Mouse (Mus musculus): ENCODE measurements around the gene Pms1.

GRCm38 (mm10) chr1:53189620-53190019, 107.2 kb downstream of the Pms1 start:
- no peak for TF ChIP-seq POLR2A (IDR thresholded peaks at IDR 0.05; ENCODE audit: insufficient read length, low read depth)
- no peak for TF ChIP-seq TCF12 (IDR thresholded peaks at IDR 0.05; ENCODE audit: insufficient read depth, poor library complexity, severe bottlenecking)
- no peak for TF ChIP-seq POLR2AphosphoS2 (IDR thresholded peaks at IDR 0.05; ENCODE audit: insufficient read length, low read depth)
- no peak for TF ChIP-seq E2F4 (IDR thresholded peaks at IDR 0.05; ENCODE audit: insufficient read depth)
- TF ChIP-seq MYOD1 (IDR thresholded peaks at IDR 0.05; ENCODE audit: control insufficient read depth in 1 of 3, insufficient read length in 2 of 3, low read depth in 2 of 3): no peak
- no peak for TF ChIP-seq MYOG (IDR thresholded peaks at IDR 0.05; ENCODE audit: control insufficient read depth in 1 of 3, insufficient read depth in 1 of 3, insufficient read length in 2 of 3, low read depth in 2 of 3)
- no peak for TF ChIP-seq CEBPB (IDR thresholded peaks at IDR 0.05; ENCODE audit: insufficient read depth, poor library complexity, severe bottlenecking)
- TF ChIP-seq MAX (IDR thresholded peaks at IDR 0.05; ENCODE audit: low read depth): no peak
- no peak for TF ChIP-seq USF1 (IDR thresholded peaks at IDR 0.05; ENCODE audit: low read depth)
- no peak for TF ChIP-seq REST (IDR thresholded peaks at IDR 0.05; ENCODE audit: insufficient read depth, insufficient read length)

All from myocyte (in vitro differentiated cells).